Mouse (Mus musculus): ENCODE measurements around the gene Rab37.

The Rab37 gene

GRCm38 (mm10) chr11:115169430-115169829, 78.2 kb downstream of the Rab37 start:
- DNase-seq = no peak

GRCm38 (mm10) chr11:115171125-115171524, 79.9 kb downstream of the Rab37 start:
- DNase-seq = no peak

- DNase-seq = no peak
Measured at GRCm38 (mm10) chr11:115172825-115173287, 81.6 kb downstream of the Rab37 start.

DNA sequence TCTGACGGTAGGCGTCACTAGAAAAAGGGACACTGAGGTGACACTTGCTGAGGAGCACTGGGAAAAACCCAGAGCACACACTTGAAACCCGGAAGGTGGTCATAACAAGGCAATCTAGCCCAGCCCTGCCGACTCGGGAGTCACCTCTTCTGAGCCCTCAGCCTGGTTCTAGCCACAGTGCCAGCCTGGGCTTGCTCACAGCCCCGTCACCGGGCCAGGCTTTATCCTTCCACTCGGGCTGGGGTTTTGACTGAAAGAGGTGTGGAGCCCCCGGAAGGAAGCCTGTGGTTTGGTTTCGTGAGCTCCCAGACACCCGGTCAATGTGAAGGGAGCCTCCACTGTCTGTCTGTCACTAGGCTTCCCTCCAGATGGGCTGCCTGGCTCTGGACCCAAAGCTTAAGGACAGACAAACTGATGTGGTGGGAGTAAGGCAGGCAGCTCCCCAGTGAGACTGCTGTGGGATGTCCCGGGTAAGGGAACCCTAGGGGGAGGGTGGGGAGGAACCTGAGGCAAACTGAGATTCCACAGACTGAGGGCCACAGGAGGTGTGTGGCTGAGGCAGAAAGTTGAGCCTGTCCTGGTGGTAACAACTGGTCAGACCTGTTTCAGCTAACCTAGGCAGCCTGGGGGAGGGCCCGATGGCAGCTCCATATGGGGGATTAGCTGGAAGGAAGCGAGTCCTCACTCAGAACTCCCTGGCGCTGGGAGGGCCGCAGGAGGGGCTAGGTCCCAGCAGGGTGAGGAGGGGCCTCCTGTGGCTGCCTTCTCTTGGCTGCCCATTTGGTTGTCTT, 82.5 kb downstream of the Rab37 start:
- DNase-seq = no peak

GRCm38 (mm10) chr11:115176399-115177190, 85.4 kb downstream of the Rab37 start:
- DNase-seq = no peak

- DNase-seq = no peak
Measured at GRCm38 (mm10) chr11:115177559-115178195, 86.4 kb downstream of the Rab37 start.

- DNase-seq = no peak
Measured at GRCm38 (mm10) chr11:115178766-115179165, 87.5 kb downstream of the Rab37 start.

DNA sequence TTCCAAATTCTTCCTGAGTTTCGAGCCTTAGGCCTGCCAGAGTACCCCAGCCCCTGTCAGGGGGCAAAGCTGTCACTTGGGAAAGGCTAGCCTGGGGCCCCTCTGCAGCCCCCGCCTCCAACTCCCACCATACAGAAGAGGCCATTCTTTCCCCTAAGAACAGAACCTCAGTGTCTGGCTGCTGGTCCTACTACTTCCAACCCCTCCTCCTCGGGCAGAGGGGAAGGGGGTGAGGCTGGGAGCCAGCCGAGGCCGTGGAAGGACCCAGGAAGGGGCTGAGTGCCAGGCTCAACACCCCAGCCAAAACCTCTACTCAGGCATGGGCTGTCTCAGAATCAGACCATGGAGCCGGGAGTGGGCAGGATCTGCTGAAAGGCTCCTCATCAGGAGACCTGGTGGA, 88.0 kb downstream of the Rab37 start:
- DNase-seq = no peak

DNA sequence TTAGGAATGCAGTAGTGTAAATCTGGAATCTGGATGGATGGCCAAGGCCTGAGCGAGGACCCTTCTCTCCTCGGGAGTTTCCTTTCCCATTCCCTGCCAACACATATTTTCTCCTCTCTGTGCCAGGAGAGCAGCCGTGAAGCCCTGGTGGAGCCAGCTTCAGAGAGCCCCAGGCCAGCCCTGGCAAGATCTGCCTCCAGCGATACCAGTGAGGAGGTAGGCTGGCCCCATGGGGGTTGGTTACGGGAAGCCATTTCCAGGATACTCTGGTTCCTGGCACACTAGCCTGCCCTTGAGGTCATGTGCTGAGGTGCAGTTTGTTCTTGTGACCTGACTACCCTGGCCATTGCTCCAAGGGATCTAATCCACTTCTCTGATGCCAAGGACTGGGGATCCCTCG, 88.7 kb downstream of the Rab37 start:
- DNase-seq = no peak

GRCm38 (mm10) chr11:115181913-115182638, 90.8 kb downstream of the Rab37 start:
- DNase-seq = no peak

GRCm38 (mm10) chr11:115184973-115185372, 93.7 kb downstream of the Rab37 start:
- DNase-seq = no peak

DNA sequence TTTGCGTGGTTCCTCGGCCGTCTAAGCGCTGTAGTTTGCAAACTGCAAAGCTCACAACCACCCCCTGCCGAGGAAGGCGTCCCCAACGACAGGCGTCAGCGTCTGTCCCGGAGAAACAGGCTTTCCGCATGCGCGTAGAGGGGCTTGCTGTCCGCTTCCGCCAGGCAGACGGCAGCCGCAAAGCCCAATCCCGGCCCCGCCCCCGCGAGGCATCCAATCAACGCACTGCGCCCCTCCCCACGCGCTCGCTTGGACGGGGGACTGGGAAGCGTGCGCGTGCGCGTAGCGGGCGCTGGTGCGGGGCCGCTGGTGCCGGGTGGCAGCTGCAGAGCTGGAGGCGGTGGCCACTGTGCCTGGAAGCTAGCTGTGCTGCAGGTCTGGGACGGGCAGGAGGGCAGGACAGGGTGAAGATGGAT, 96.0 kb downstream of the Rab37 start, which contains the start of gene Tmem104:
Gene Tmem104, plus strand, starts transcription at position 264 of the 416 bp plus-strand sequence.
- peak; percentile 99 for DNase-seq

DNA sequence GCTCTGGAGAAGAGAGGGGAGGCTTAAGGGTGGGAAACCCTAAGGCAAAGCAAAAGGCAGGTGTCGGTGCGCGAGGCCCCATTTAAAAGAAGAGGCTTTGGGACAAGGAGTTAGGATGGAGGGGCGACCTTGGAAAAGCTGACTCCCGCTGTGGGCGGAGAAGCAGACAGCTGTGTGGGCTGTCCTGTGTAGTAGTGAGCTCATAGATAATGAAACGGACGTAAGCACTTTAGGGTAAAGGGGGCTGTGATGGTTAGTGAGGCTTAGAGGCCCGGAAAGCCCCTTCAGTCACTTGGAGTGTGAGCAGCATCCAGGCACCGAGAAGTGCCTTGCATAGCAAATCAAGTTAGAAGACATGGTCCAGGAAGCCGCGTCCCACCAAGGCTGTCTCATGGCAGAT, 96.5 kb downstream of the Rab37 start, which contains the start of gene Nat9:
Gene Nat9, minus strand, starts transcription at position 167 of the 400 bp plus-strand sequence.
- no peak for DNase-seq

DNA sequence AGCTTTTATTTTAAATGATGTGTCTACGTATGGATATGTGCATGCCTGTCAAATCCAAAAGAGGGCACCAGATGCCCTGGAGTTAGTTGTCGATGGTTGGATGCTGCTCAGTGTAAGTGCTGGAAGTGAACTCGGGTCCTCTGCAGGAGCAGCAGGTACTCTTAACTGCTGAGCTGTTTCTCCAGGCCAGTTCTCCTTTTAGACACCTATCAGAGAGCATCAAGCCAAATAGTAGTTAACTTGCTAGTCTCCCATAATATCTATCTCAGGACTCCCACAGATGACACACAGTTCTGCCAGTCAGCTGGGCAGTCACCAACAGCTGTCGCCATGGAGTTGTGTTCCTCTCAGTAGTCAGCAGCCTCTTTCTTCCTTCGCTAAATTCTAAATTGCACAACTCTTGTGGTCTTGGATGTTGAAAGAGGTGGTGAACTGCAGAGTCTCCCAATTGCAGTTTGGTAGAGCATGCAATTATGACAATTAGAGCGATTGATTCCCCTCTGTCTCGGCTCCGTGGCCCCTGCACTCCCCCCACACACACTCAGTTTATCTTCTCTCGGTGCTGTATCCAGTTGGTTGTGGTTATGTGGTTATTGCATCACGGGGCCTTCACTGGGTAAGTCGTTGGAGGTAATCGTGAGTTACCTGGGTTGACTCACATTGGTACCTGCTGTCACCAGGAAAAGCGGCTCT, 97.5 kb downstream of the Rab37 start:
- DNase-seq = no peak

GRCm38 (mm10) chr11:115189304-115189703, 98.1 kb downstream of the Rab37 start:
- peak; percentile 60 for DNase-seq

DNA sequence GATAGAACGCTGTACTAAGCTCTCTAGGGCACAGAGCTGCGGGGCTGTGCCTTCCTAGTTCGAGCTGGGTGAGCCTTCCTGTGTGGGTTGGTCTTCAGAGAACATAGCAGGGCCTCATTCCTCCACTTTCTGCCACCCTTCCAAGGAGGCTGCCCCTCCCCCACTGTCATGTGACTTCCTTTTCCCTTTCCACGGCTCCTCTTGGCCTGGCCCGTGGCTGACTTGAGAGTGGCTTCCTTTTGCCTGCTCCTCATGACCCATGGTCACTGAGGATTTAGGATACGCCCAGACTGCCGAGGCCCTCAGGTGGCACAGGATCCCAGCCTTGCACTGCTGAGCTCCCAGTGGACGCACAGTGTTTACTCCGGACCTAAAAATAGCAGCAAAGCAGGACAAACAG, 100.9 kb downstream of the Rab37 start:
- DNase-seq = peak; percentile 59

DNA sequence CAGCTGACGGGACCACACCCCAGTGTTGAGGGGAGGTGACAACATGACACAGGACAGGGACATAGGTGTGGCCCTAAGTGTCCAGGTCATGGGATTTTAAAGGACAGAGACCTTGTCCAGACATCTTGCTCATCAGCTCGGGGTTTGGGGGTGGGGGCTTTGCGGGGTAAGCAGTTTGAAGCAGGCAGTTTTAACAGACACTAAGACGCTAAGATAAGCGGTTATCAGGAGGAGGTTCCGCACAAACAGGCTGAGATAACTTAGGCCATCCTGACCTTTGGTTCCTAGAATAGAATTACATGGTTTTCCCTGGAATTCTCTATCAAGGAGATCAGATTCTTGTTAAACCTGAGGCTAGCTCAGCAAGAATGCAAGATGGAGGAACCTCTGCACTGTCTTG, 103.5 kb downstream of the Rab37 start:
- DNase-seq = no peak

GRCm38 (mm10) chr11:115195933-115196332, 104.7 kb downstream of the Rab37 start:
- DNase-seq = no peak

GRCm38 (mm10) chr11:115197558-115197957, 106.3 kb downstream of the Rab37 start:
- DNase-seq = no peak

GRCm38 (mm10) chr11:115198932-115199384, 107.7 kb downstream of the Rab37 start:
- DNase-seq = no peak

DNA sequence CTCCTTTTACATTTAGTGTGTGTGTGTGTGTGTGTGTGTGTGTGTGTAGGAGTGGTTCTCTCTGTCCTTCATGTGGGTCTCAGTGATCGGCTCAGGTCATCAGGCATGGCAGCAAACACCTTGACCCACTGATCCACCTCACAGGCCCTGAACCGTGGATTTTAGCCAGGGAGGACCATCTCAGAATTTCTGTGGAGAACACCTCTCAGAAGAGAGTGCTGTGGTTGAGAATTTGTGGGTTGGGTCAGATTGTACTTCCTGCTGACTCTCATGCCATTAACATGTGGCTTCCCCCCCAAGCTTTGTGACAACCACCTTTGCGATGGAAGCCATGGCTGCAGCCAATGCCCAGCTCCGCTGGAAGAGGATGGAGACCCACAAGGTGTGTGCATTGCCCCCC, 109.3 kb downstream of the Rab37 start:
- no peak for DNase-seq

DNA sequence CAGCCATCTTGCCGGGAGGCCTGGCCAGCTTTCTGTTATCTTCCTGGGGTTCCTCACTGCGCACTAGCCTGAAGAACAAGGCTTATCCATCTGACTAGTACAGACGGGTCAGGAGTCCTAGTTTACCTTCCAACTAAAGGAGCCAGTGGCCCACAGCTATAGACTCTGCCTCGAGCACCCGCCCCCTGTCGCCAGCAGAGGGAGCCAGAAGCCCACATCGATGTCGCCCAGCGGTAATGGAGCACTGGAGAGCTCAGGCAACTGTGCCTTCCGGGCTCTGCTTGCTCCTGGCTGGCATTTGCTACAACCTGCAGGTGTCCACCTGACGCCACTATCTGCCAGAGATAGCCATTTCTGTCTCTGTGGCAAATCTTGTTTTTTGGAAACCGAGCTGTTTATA, 111.1 kb downstream of the Rab37 start:
- DNase-seq = peak; percentile 78
